Mouse (Mus musculus) erythroblast, embryonic 14.5 days (primary cell): ENCODE measurements around the gene Nfib.

ENCODE experiments used
- GATA1 ChIP-seq: IDR thresholded peaks from 2 replicates; pipeline ENCODE4 v1.6.1; 2012; ENCODE audit warnings: low read length, inconsistent platforms, mixed read lengths
- TAL1 ChIP-seq: IDR thresholded peaks from 3 replicates; pipeline ENCODE4 v1.6.1; 2012; ENCODE audit warnings: low read length, inconsistent platforms, mixed read lengths

DNA sequence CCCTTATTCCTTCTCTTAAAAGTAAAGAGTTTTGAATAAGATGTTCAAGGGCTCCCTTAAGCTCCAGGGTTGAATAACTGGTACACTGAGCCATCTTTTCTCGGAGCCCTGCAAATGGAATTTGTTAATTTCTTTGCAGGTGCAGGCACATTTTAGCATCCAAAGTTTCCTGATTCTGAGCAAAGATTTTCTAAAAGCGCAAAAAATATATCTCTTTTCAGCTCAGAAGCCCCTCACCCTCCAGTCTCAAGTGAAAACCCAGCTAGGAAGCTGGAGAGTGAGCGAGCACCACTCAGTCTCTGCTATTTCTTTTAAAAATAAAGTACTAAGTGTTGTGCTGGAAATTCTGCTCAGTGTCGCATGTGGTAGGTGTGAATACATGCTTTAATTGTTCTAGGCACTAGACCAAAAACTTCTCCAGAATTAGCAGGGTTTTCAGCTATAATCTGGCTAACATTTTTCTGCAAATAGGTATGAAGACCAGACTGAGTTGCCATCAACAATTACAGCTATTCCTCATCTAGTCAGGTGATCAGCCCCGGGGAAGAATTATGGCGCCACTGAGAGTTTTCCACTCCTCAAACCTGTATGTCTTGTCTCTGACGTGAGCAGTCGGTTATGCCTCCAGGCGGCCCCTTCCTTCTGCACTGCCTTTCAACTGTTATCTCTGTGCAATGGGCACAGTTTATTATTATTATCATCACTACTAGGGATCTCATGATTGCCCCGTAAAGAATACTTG, 162.7 kb downstream of the Nfib start:
- no peak for TF ChIP-seq GATA1
- TF ChIP-seq TAL1, result no peak
